Mouse (Mus musculus) forebrain, postnatal 0 days (tissue): ENCODE measurements around the gene Ppp1r7. TPM values are rescaled to one million over a fixed set of nuclear protein-coding genes. Genes with fewer than 3 reads are reported as not detected.

Experiments
- ATAC-seq: fragments of 200-750 bp; cut with Nextera tagmentation; 2 replicates; pipeline ENCODE4 v1.8.0; 2017; ENCODE audit warnings: mild to moderate bottlenecking, moderate library complexity
- DNase-seq: peaks from one replicate; pipeline ENCODE4 v3.0.0-alpha.2; 2015
- H3K27ac ChIP-seq: fragments of 300-500 bp; sonication (generic); 2 replicates; pipeline ENCODE4 v1.5.1; 2014; ENCODE audit warnings: low read depth, mild to moderate bottlenecking, antibody characterized with exemption, low read length, moderate library complexity, mixed read lengths
- H3K27me3 ChIP-seq: fragments of 300-500 bp; sonication (generic); 2 replicates; pipeline ENCODE4 v1.6.1; 2014; ENCODE audit warnings: mild to moderate bottlenecking, low read length, mixed read lengths; ENCODE audit not compliant: insufficient read depth
- H3K36me3 ChIP-seq: fragments of 300-500 bp; sonication (generic); 2 replicates; pipeline ENCODE4 v1.6.1; 2014; ENCODE audit warnings: mild to moderate bottlenecking, moderate library complexity; ENCODE audit not compliant: insufficient read depth
- H3K4me1 ChIP-seq: fragments of 300-500 bp; sonication (generic); 2 replicates; pipeline ENCODE4 v1.6.1; 2014; ENCODE audit warnings: antibody characterized with exemption; ENCODE audit not compliant: insufficient read depth
- H3K4me2 ChIP-seq: fragments of 300-500 bp; sonication (generic); 2 replicates; pipeline ENCODE4 v1.6.1; 2014; ENCODE audit warnings: low read depth, mild to moderate bottlenecking, moderate library complexity
- H3K4me3 ChIP-seq: fragments of 300-500 bp; sonication (generic); 2 replicates; pipeline ENCODE4 v1.5.1; 2014; ENCODE audit warnings: low read depth, low read length, mixed read lengths
- H3K9ac ChIP-seq: fragments of 300-500 bp; sonication (generic); 2 replicates; pipeline ENCODE4 v1.6.1; 2014; ENCODE audit warnings: mild to moderate bottlenecking
- H3K9me3 ChIP-seq: fragments of 300-500 bp; sonication (generic); 2 replicates; pipeline ENCODE4 v1.6.1; 2016; ENCODE audit warnings: low read length
- CTCF ChIP-seq: sonication (generic); IDR thresholded peaks from 2 replicates; pipeline ENCODE4 v1.5.1; 2016; ENCODE audit warnings: antibody characterized with exemption, control low read depth, low read depth
- WGBS: fragments of 180-500 bp; shearing (Covaris S2); extraction: QIAGEN DNeasy Blood & Tissue Kit; methylation state at CpG from one replicate; pipeline ENCODE4 v1.1.7; 2014; 5-methylcytosine and 5-hydroxymethylcytosine counted together
- microRNA-seq, 2 experiments: library from miRNA; unstranded; fragments of <30 nt; microRNA quantifications; one replicate each; pipeline ENCODE4; 2016
- polyA plus RNA-seq: library from polyadenylated mRNA; unstranded; fragments of >200 nt; fragmentation: Nextera tagmentation; extraction: Ambion mirVana; gene quantifications from 2 replicates; pipeline ENCODE4 v1.2.1, GENCODE M21; 2015
- total RNA-seq: library from RNA; depleted of rRNA; stranded (reverse); fragments of >200 nt; gene quantifications from 2 replicates; pipeline ENCODE4 v1.2.3, GENCODE M21; 2014; rRNA removed

Ppp1r7 gene
- total and polyA plus RNA-seq, 2 experiments from 2014 or later, result 13.9 to 62.0 TPM

GRCm38 (mm10) chr1:93403403-93403802, 60.7 kb downstream of the Ppp1r7 start:
- no peak overlapping the region for H3K27ac ChIP-seq
- no peak for TF ChIP-seq CTCF
- H3K4me1 ChIP-seq, result no peaks in the 10 kb centered on the region
- H3K9ac ChIP-seq, result no peak overlapping the region
- 90% methylated on average over 4 of the region's 4 CpGs for WGBS
- no peak overlapping the region for H3K4me3 ChIP-seq
- H3K27me3 ChIP-seq, result no peaks in the 10 kb centered on the region
- ATAC-seq, result no peak
- no peak for DNase-seq
- peaks cover 16% of the 10 kb centered on the region for H3K36me3 ChIP-seq
- no peaks in the 10 kb centered on the region for H3K9me3 ChIP-seq
- H3K4me2 ChIP-seq, result no peak overlapping the region

Small RNA genes lying within 50 kb of the gene (microRNA-seq; reads per million reads assigned to microRNA genes)
- gene Mir6345 (0 reads per million in 2 experiments), gene Mir6902 (0.12 to 0.39 reads per million in 2 experiments)

Other genes starting within 250 kb of the Ppp1r7 start
- gene Kif1a, start 240.9 kb upstream of the Ppp1r7 start, total RNA-seq, result 409 and 465 TPM in 2 replicates
- gene Kif1a, start 240.9 kb upstream of the Ppp1r7 start, polyA plus RNA-seq, result 381 and 564 TPM in 2 replicates
- not detected in 2 replicates for gene Agxt, start 207.6 kb upstream of the Ppp1r7 start, total RNA-seq
- gene Agxt, start 207.6 kb upstream of the Ppp1r7 start, polyA plus RNA-seq, result not detected in 2 replicates
- 0.23 TPM in 1 of 2 replicates, not detected in the other for gene 2310007B03Rik, start 181.9 kb upstream of the Ppp1r7 start, total RNA-seq
- 0.14 and 0.25 TPM in 2 replicates for gene 2310007B03Rik, start 181.9 kb upstream of the Ppp1r7 start, polyA plus RNA-seq
- gene Crocc2, start 174.1 kb upstream of the Ppp1r7 start, total RNA-seq, result 1.9 and 2.7 TPM in 2 replicates
- gene Crocc2, start 174.1 kb upstream of the Ppp1r7 start, polyA plus RNA-seq, result 0.43 and 0.92 TPM in 2 replicates
- gene Sned1, start 107.0 kb upstream of the Ppp1r7 start, total RNA-seq, result 6.2 and 10.6 TPM in 2 replicates
- gene Sned1, start 107.0 kb upstream of the Ppp1r7 start, polyA plus RNA-seq, result 1.1 and 2.8 TPM in 2 replicates
- 31.5 and 31.9 TPM in 2 replicates for gene Mterf4, start 36.9 kb upstream of the Ppp1r7 start, total RNA-seq
- 18.9 and 24.4 TPM in 2 replicates for gene Mterf4, start 36.9 kb upstream of the Ppp1r7 start, polyA plus RNA-seq
- gene Pask, start 628 bp downstream of the Ppp1r7 start, total RNA-seq, result 6.5 and 14.1 TPM in 2 replicates
- 2.2 and 3.1 TPM in 2 replicates for gene Pask, start 628 bp downstream of the Ppp1r7 start, polyA plus RNA-seq
- gene Ano7, start 31.1 kb downstream of the Ppp1r7 start, total RNA-seq, result 0.08 and 1.7 TPM in 2 replicates
- 0.26 and 0.59 TPM in 2 replicates for gene Ano7, start 31.1 kb downstream of the Ppp1r7 start, polyA plus RNA-seq
- gene Hdlbp, start 136.0 kb downstream of the Ppp1r7 start, total RNA-seq, result 61.1 and 69.4 TPM in 2 replicates
- gene Hdlbp, start 136.0 kb downstream of the Ppp1r7 start, polyA plus RNA-seq, result 55.6 and 78.3 TPM in 2 replicates
- gene Farp2, start 169.2 kb downstream of the Ppp1r7 start, total RNA-seq, result 2.7 and 4.4 TPM in 2 replicates
- gene Farp2, start 169.2 kb downstream of the Ppp1r7 start, polyA plus RNA-seq, result 1.8 and 2.1 TPM in 2 replicates